15 mouse cellular contexts compared by ENCODE assay signal in the genomic region with DNA sequence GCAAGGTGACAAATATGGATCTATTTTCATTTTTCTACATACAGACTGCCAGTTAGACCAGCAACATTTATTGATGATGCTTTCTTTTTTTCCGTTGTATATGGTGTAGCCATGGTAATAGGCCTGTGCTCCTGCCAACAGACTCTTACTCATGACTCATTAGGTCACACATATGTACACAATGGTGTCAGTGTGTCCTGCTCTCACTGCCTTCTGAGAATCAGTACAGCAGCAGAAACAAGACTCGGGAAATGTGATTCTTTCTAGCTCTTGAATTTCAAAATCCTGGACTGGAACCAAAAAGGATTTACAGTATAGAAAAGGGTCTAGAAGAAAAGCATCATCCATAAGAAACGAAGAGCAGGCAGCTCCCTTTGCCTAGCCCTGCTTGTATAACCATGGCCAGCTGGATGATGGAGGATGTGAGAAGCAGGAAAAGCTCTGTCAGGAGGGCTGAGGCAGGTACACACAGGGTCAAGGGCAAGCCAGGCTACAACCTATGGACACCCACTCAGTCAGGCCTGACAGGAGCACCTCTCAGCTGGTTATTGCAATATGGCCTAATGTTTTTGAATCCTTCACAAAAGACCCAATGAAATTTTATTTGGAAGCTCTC.
A peak's percentile ranks its signal among the peaks of the same experiment; 100 is the strongest.
DNase-seq lines count a peak whose midpoint lies in the region; ATAC-seq lines count a peak whose summit lies in the region.
"Had no signal": no experiment of that assay in that cellular context is flagged by ENCODE, and none has a peak within 500 bp of the region (broad histone marks: within the 10 kb centered on the region; RNA-seq: fewer than 3 reads in every experiment).

No protein-coding gene starts in this region.

- no peak overlapping the region for H3K4me2 ChIP-seq in forebrain, embryonic 14.5 days (ENCODE audit: low read length)
- H3K4me2 ChIP-seq in forebrain, embryonic 15.5 days (replicated peaks): no peak overlapping the region
- H3K4me2 ChIP-seq in intestine, embryonic 15.5 days (replicated peaks): no peak overlapping the region

- no peak overlapping the region for H3K27ac ChIP-seq in forebrain, embryonic 14.5 days (ENCODE audit: low read depth, low read length)
- H3K27ac ChIP-seq in forebrain, embryonic 15.5 days (replicated peaks): no peak overlapping the region
- H3K27ac ChIP-seq in intestine, embryonic 15.5 days: no peak overlapping the region

- no peaks in the 10 kb centered on the region for H3K27me3 ChIP-seq in forebrain, embryonic 14.5 days (replicated peaks; ENCODE audit: control insufficient read depth, insufficient read depth, low read length)
- H3K27me3 ChIP-seq in forebrain, embryonic 15.5 days: no peaks in the 10 kb centered on the region
- no peaks in the 10 kb centered on the region for H3K27me3 ChIP-seq in intestine, embryonic 15.5 days (replicated peaks)

- no peaks in the 10 kb centered on the region for H3K4me1 ChIP-seq in forebrain, embryonic 14.5 days (ENCODE audit: control insufficient read depth, insufficient read depth, low read length)
- no peaks in the 10 kb centered on the region for H3K4me1 ChIP-seq in forebrain, embryonic 15.5 days
- H3K4me1 ChIP-seq in intestine, embryonic 15.5 days (replicated peaks): no peaks in the 10 kb centered on the region

- no peak overlapping the region for H3K9ac ChIP-seq in forebrain, embryonic 14.5 days (ENCODE audit: low read length)
- H3K9ac ChIP-seq in forebrain, embryonic 15.5 days (replicated peaks): no peak overlapping the region
- no peak overlapping the region for H3K9ac ChIP-seq in intestine, embryonic 15.5 days

- 44% methylated on average over 3 of the region's 3 CpGs for WGBS in forebrain, embryonic 14.5 days
- 36% methylated on average over 3 of the region's 3 CpGs for WGBS in forebrain, embryonic 15.5 days
- WGBS in intestine, embryonic 15.5 days: 37% methylated on average over 3 of the region's 3 CpGs

- no peaks in the 10 kb centered on the region for H3K36me3 ChIP-seq in forebrain, embryonic 14.5 days (ENCODE audit: control insufficient read depth, insufficient read depth, low read length)
- no peaks in the 10 kb centered on the region for H3K36me3 ChIP-seq in forebrain, embryonic 15.5 days
- no peaks in the 10 kb centered on the region for H3K36me3 ChIP-seq in intestine, embryonic 15.5 days

- DNase-seq in forebrain, embryonic 14.5 days (ENCODE audit: low spot score): peak; percentile 17
- DNase-seq in layer of hippocampus, adult 9-11 months: peak; percentile 60
- DNase-seq in layer of hippocampus, postnatal 14 days (ENCODE audit: low spot score in 2 of 2): no peak
- peak; percentile 82 for DNase-seq in 3T3-L1 (ENCODE audit: low read depth, low spot score)
- DNase-seq in urinary bladder, postnatal 4 days (ENCODE audit: low spot score in 2 of 2): no peak
- no peak for DNase-seq in testis, postnatal 14 days (ENCODE audit: low spot score)
- DNase-seq: B cell, adult 2 months; cerebellum, postnatal 10 days; heart, postnatal 10 days; kidney, adult 11 months; right cerebral cortex, postnatal 14 days; thymus, postnatal 36 days had no signal

- no peak overlapping the region for H3K4me3 ChIP-seq in forebrain, embryonic 14.5 days (ENCODE audit: low read depth, low read length)
- H3K4me3 ChIP-seq in forebrain, embryonic 15.5 days: no peak overlapping the region
- no peak overlapping the region for H3K4me3 ChIP-seq in intestine, embryonic 15.5 days (replicated peaks)

- no peaks in the 10 kb centered on the region for H3K9me3 ChIP-seq in forebrain, embryonic 14.5 days (replicated peaks; ENCODE audit: control insufficient read depth, low read length)
- no peaks in the 10 kb centered on the region for H3K9me3 ChIP-seq in forebrain, embryonic 15.5 days
- H3K9me3 ChIP-seq in intestine, embryonic 15.5 days: no peaks in the 10 kb centered on the region

- no peak for ATAC-seq in forebrain, embryonic 14.5 days
- no peak for ATAC-seq in forebrain, embryonic 15.5 days (replicated peaks)
- ATAC-seq in intestine, embryonic 15.5 days: peak; percentile 62; the same call in 1 of the 2 replicates
- ATAC-seq: midbrain, embryonic 16.5 days had no signal

Comparison
In these comparisons a context has a peak if more than half of its experiments do, and no peak if none do; other contexts are left out.
1. DNase-seq: peak in forebrain, embryonic 14.5 days (single experiment), layer of hippocampus, adult 9-11 months (single experiment) and 3T3-L1 (single experiment); none in layer of hippocampus, postnatal 14 days (0 of 2), urinary bladder, postnatal 4 days (0 of 2) and testis, postnatal 14 days (single experiment).